Mouse (Mus musculus) liver, adult (tissue): ENCODE data around the gene Chst4.

Source experiments
- GATA4 ChIP-seq: IDR thresholded peaks from 2 replicates; pipeline ENCODE4 v1.6.1; 2014; ENCODE audit warnings: mild to moderate bottlenecking, low read length; ENCODE audit not compliant: insufficient replicate concordance

Gene Chst4

GRCm38 (mm10) chr8:110033771-110034170 lies 5.8 kb downstream of the Chst4 start:
- peak; percentile 42; the same call in 1 of the 2 replicates for TF ChIP-seq GATA4

DNA sequence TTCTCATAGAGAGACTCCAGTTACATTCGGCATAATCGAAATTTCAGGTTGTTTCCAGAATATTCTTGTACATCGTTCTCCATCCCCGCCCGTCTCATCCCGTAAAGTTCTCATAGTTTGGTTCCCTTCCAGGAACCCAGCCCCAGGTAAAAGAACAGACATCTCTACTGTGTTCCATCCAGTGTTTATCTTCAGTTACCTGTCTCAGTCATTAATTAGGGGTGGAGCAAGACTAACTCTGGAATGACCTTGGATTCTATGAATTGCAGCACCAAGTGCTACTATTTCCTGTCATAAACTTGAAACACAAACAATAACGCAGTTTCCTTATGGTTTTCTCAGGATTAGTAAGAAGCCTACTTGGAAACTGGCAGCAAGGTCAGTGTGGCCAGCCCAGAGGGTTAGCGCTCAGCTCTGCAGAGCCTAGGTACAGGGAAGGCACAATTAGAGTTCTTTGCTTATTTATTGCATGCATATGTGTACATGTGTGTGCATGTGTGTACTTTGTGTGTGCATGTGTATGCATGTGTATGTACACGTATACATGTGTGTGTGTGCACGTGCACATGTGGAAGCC lies 16.7 kb downstream of the Chst4 start:
- no peak for TF ChIP-seq GATA4

DNA sequence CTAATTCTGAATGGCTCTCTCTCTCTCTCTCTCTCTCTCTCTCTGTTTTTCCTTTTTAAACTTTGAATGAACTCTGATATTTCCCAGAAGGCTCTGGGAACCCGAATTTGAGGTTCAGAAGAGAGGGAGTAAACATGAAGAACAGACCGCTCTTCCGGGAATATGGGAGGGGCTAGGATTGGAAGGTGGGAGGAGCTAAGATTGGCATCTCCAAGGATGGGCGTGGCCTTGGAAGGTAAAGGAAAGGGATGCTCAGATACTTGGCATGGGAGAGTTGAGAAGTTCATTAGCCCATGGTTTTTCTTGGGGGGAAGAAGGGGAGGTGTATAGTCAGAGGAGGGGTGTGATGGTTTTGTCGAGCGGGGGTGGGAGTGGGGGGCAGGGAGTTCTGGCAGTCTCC lies 17.5 kb downstream of the Chst4 start:
- TF ChIP-seq GATA4: no peak

GRCm38 (mm10) chr8:110010868-110011267 lies 28.7 kb downstream of the Chst4 start:
- TF ChIP-seq GATA4: no peak

GRCm38 (mm10) chr8:110008995-110009446 lies 30.5 kb downstream of the Chst4 start:
- TF ChIP-seq GATA4: no peak

DNA sequence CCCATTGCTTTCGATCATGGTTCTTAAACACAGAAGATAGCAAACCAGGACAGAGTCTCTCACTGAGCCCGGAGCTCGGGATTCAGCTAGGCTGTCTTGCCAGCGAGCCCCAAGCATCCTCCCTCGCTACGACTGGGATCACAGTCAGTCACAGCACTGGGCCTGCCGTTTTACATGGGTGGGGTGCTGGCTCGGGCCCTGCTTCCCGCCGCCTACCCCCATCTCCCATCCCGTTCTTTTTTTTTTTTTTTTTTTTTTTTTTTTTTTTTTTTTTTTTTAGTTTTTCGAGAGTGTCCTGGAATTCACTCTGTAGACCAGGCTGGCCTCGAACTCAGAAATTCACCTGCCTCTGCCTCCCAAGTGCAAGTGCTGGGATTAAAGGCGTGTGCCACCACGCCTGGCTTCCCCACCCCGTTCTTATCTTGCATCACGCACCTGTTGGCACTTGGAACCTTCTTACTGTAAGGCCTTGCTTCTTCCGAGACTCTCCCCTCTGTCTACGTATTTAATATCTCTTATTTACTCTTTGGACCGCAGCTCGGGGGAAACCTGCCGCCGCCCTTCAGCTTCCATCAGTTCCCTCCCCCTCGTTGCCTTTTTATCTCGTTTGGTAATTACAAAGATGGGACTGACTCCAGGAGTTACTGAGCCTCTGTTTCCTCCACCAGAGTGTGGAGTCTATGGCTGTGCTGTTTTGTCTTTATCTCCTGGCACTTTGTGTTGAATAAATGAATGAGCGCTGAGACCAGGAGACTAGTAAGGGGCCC lies 31.1 kb downstream of the Chst4 start:
- no peak for TF ChIP-seq GATA4

DNA sequence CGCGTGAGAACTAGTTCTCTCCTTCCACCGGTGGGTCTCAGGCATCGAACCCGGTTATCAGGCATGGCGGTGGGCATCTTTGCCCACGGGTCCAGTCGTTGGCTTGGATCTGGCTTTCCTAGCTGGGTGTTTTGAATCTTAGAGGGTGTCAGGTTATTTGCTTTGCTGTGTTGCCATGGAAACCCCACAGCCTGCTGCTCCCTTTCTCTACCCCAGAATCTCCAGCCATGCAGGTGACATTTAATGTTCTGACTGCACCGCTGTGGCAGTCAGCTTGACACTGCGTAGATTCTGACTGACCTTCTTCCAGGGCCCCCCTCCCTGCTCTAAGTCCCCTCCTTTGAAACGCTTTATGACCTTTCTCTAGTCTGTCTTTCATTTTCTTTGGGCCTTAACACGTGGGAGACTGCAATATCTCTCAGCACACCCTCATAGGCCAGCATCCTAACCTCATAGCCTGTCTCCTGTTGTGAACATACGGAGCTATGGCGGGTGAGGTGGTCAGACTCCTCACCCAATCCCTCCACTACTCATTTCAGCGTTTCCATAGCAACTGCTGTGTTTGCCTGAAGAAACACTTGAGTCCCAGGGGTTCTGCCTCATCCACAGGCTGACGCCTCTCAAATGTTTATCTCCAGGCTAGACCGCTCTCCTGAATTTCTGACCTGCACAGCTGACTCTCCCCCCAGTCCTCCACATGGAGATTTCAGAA lies 33.1 kb downstream of the Chst4 start:
- no peak for TF ChIP-seq GATA4

- peak; percentile 85 for TF ChIP-seq GATA4
Measured at GRCm38 (mm10) chr8:110004300-110004699, 35.2 kb downstream of the Chst4 start.

DNA sequence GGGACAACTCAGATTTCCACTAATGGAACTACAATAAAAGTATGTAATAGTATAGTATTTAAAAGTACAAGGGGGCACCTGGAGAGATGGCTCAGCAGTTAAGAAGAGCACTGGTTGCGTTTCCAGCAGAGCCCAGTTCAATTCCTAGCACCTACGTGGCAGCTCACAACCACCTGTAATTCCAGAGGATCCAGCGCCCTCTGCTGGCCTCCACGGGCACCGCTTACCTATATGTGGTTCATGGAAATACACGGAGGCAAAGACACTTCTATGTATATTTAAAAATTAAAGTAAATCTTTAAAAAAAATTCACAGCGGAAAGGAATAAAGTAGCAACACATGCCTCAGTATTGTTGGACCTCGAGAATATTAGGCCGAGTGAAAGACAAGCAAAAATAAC lies 36.6 kb downstream of the Chst4 start:
- TF ChIP-seq GATA4: no peak

- peak; percentile 23; the same call in 1 of the 2 replicates for TF ChIP-seq GATA4
Measured at GRCm38 (mm10) chr8:109999974-110000373, 39.6 kb downstream of the Chst4 start.

DNA sequence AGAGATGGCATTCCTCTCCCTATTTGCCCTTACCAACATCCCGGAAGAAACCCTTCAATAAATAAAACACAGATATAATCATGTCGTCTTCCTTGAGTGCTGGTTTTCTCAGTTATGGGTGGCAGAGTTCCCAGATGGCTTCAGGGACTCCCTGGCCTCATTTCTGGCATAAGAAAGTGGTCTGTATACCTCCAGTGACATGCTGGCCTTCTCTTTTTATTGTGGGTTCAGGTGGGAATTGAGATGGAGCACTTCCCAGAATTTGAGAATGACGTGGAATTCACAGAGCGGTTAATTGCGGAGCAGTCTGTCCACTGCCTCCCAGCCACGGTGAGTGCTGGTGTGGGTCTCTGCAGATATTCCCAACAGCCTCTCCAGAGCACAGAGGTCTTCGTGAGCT lies 41.5 kb downstream of the Chst4 start:
- no peak for TF ChIP-seq GATA4

- no peak for TF ChIP-seq GATA4
Measured at GRCm38 (mm10) chr8:109997381-109997780, 42.2 kb downstream of the Chst4 start.

DNA sequence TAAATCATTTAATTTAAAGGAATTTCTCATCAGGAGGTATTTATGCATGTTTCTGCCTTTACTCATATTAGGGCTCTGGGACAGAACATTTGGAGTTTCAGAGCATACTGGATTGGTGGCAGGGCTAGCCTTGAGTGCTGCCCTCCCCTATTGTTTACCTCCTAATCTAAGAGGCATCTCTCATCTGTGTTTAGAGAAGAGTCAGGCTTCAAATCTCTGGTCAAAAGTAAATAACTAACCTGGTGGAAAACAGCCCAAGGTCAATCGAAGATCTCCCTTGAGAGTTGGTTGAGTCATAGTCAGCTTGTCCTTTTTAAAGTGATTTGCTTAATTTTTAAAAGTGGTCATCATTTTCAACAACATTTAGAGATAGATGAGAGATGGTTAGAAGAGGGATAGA lies 46.6 kb downstream of the Chst4 start:
- no peak for TF ChIP-seq GATA4

GRCm38 (mm10) chr8:109992166-109992565 lies 47.4 kb downstream of the Chst4 start:
- no peak for TF ChIP-seq GATA4

DNA sequence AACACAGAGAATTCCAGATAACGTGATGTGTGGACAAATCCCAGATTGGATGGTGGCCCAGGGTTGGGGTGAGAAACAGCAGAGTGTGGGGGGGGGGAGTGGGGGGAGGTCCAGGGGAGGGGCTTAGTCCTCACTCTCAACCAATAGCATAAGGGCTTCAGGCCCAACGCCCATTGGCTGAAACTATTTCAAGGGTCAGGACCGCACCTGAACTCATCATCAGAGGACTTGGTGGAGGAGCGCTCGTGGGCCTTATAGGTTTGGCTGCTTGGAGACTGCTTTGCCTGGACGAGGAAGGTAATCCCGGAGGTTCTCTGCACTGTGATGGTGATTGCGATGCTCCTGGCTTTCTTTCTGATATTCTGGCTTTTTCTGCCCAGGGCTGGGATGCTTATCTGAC lies 49.3 kb downstream of the Chst4 start, which contains the start of gene Tat:
Gene Tat, plus strand, starts transcription at position 214 of the 400 bp plus-strand sequence.
- no peak for TF ChIP-seq GATA4

- no peak for TF ChIP-seq GATA4
Measured at GRCm38 (mm10) chr8:109989151-109989550, 50.4 kb downstream of the Chst4 start.
